ENCODE assay signal across 14 mouse cellular contexts in the genomic region with DNA sequence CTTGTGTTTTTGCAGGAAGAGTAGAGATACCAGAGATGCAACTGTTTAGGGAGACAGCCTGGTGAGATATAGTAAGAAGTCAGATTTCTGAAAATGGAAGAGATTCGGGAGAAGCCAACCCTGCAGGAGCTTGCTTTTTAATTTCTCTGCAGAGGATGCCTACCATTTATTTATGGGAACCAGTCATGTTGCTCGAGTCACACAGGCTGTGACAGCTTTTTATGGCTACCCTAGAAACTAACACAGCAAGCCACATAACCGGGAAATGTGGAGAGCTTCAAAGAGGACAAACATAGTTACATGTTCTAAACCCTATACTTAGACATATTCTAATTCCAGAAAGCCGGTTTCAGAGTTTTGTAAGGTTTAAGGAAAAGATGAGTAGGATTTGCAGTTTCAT.
"Had no signal": no experiment of that assay in that cellular context is flagged by ENCODE, and none has a peak within 500 bp of the region (broad histone marks: within the 10 kb centered on the region; RNA-seq: fewer than 3 reads in every experiment).

No protein-coding gene starts in this region.

- H3K27ac ChIP-seq: kidney, postnatal 0 days; limb, embryonic 10.5 days; liver, embryonic 15.5 days; midbrain, embryonic 13.5 days; neural tube, embryonic 15.5 days; stomach, embryonic 15.5 days had no signal

- H3K4me3 ChIP-seq: limb, embryonic 10.5 days; liver, embryonic 15.5 days; midbrain, embryonic 13.5 days; myocyte; neural tube, embryonic 15.5 days; stomach, embryonic 15.5 days had no signal

- DNase-seq: kidney, adult 9 months; kidney, postnatal 36 days; layer of hippocampus, adult 9-11 months; layer of hippocampus, postnatal 36 days; lung, adult 2 months; lung, postnatal 36 days; thymus, postnatal 4 days had no signal
